Mouse (Mus musculus): Measurements from ENCODE around the gene Akap6. TPM values are rescaled to one million over a fixed set of nuclear protein-coding genes. Genes with fewer than 3 reads are reported as not detected.
"Not testable (repeated sequence)": the region's sequence is repeated elsewhere in the genome, so short reads cannot be mapped to it uniquely, and the experiment has no call there.

The Akap6 gene
- total RNA-seq, 2 experiments from 2014 or later, result 89.1 to 100 TPM

- DNase-seq, result no peak
- intact Hi-C loops (cut with DNase I), result no loop called here
Measured at GRCm38 (mm10) chr12:52704810-52705209, 5.6 kb downstream of the Akap6 start.

GRCm38 (mm10) chr12:52711382-52711781, 12.2 kb downstream of the Akap6 start:
- intact Hi-C loops (cut with DNase I), result no loop called here
- no peak for DNase-seq

GRCm38 (mm10) chr12:52711857-52712640, 12.9 kb downstream of the Akap6 start:
- intact Hi-C loops (cut with DNase I), result no loop called here
- no peak for DNase-seq

- intact Hi-C loops (cut with DNase I), result no loop called here
- DNase-seq, result no peak
Measured at GRCm38 (mm10) chr12:52718392-52718791, 19.2 kb downstream of the Akap6 start.

GRCm38 (mm10) chr12:52719232-52719631, 20.0 kb downstream of the Akap6 start:
- no peak for DNase-seq
- intact Hi-C loops (cut with DNase I), result no loop called here

- DNase-seq, result no peak
- intact Hi-C loops (cut with DNase I), result no loop called here
Measured at GRCm38 (mm10) chr12:52719681-52720080, 20.5 kb downstream of the Akap6 start.

GRCm38 (mm10) chr12:52724039-52724615, 24.9 kb downstream of the Akap6 start:
- intact Hi-C loops (cut with DNase I); DNase-seq: not testable (repeated sequence)

GRCm38 (mm10) chr12:52726434-52727231, 27.4 kb downstream of the Akap6 start:
- DNase-seq, result no peak
- intact Hi-C loops (cut with DNase I), result no loop called here

- DNase-seq, result no peak
- intact Hi-C loops (cut with DNase I), result no loop called here
Measured at GRCm38 (mm10) chr12:52729396-52729795, 30.2 kb downstream of the Akap6 start.

GRCm38 (mm10) chr12:52735161-52735560, 36.0 kb downstream of the Akap6 start:
- intact Hi-C loops (cut with DNase I); DNase-seq: not testable (repeated sequence)

GRCm38 (mm10) chr12:52737151-52737550, 38.0 kb downstream of the Akap6 start:
- intact Hi-C loops (cut with DNase I), result no loop called here
- DNase-seq, result no peak

GRCm38 (mm10) chr12:52739326-52739725, 40.1 kb downstream of the Akap6 start:
- no peak for DNase-seq
- intact Hi-C loops (cut with DNase I), result no loop called here

GRCm38 (mm10) chr12:52741801-52742200, 42.6 kb downstream of the Akap6 start:
- intact Hi-C loops (cut with DNase I), result no loop called here
- DNase-seq, result no peak

- intact Hi-C loops (cut with DNase I), result no loop called here
- no peak for DNase-seq
Measured at GRCm38 (mm10) chr12:52750006-52750405, 50.8 kb downstream of the Akap6 start.

GRCm38 (mm10) chr12:52755649-52756048, 56.5 kb downstream of the Akap6 start:
- intact Hi-C loops (cut with DNase I), result no loop called here
- no peak for DNase-seq

GRCm38 (mm10) chr12:52757881-52758280, 58.7 kb downstream of the Akap6 start:
- intact Hi-C loops (cut with DNase I), result no loop called here
- no peak for DNase-seq

GRCm38 (mm10) chr12:52764046-52764445, 64.9 kb downstream of the Akap6 start:
- intact Hi-C loops (cut with DNase I), result no loop called here
- no peak for DNase-seq

- DNase-seq, result no peak
- intact Hi-C loops (cut with DNase I), result no loop called here
Measured at GRCm38 (mm10) chr12:52764810-52765209, 65.6 kb downstream of the Akap6 start.

- no peak for DNase-seq
- intact Hi-C loops (cut with DNase I), result no loop called here
Measured at GRCm38 (mm10) chr12:52769561-52769960, 70.4 kb downstream of the Akap6 start.

GRCm38 (mm10) chr12:52771931-52772330, 72.7 kb downstream of the Akap6 start:
- intact Hi-C loops (cut with DNase I), result no loop called here
- no peak for DNase-seq

- DNase-seq, result no peak
- intact Hi-C loops (cut with DNase I), result no loop called here
Measured at GRCm38 (mm10) chr12:52772494-52773280, 73.5 kb downstream of the Akap6 start.

Data from heart, postnatal 14 days (tissue).